Mouse (Mus musculus): Measurements from ENCODE around the gene Slc22a14. TPM values are rescaled to one million over a fixed set of nuclear protein-coding genes. Genes with fewer than 3 reads are reported as not detected.
"Not testable (repeated sequence)": the region's sequence is repeated elsewhere in the genome, so short reads cannot be mapped to it uniquely, and the experiment has no call there.

The Slc22a14 gene
- polyA plus RNA-seq, 1 experiment, result 0.17 TPM

GRCm38 (mm10) chr9:119230829-119231228 lies 134.5 kb downstream of the Slc22a14 start:
- no peak for DNase-seq (ENCODE audit: low read depth, low spot score)
- WGBS, result 71% methylated on average over 2 of the region's 2 CpGs

GRCm38 (mm10) chr9:119220249-119220648 lies 145.1 kb downstream of the Slc22a14 start:
- WGBS, result 73% methylated on average over 4 of the region's 4 CpGs

DNA sequence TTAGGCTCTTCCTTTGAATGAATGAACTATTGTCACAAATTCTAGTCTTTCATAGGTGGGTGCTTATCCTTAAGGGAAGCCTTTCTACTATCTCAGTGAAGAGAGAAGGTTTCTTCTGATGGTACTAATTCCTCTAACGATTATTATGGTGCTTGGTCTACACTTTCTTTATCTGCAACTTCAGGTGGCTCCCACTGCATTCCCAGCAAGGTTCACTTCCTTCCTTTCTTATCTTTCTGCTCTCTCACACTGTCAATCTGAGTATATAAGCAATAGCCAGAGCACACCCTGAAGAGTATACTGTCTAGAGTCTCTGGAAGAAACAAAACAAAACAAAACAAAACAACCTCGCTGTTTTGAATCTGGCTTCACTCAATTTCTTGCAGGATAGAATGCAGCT lies 145.7 kb downstream of the Slc22a14 start:
- no peak for DNase-seq (ENCODE audit: low read depth, low spot score)
- 79% methylated on average over 2 of the region's 2 CpGs for WGBS

More at GRCm38 (mm10) chr9:119220249-119220648, 145.1 kb downstream of the Slc22a14 start:
- DNase-seq (ENCODE audit: low read depth, low spot score), result no peak

- not testable (repeated sequence) for DNase-seq (ENCODE audit: low read depth, low spot score)
- 77% methylated on average over 2 of the region's 2 CpGs for WGBS
These were observed 150.0 kb downstream of the Slc22a14 start for GRCm38 (mm10) chr9:119215341-119215740.

- DNase-seq (ENCODE audit: low read depth, low spot score), result no peak
- WGBS, result 75% methylated on average over 6 of the region's 6 CpGs
These were observed 150.8 kb downstream of the Slc22a14 start for GRCm38 (mm10) chr9:119214601-119215000.

DNA sequence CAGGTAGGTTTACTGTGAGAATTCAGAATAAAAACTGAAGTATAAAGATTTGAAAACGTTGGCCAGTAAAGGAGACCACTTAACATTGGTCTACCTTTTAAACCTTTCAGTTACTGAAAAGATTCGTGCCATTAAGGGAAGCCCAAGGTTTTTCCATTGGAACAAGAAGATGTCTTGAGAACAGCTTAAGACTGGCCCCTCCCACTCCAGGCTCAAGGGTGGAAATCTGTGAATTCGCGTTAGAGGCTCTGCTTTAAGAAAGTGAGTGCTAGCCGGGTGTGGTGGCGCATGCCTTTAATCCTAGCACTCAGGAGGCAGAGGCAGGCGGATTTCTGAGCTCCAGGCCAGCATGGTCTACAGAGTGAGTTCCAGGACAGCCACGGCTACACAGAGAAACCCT lies 152.4 kb downstream of the Slc22a14 start:
- no peak for DNase-seq (ENCODE audit: low read depth, low spot score)
- 76% methylated on average over 8 of the region's 8 CpGs for WGBS

DNA sequence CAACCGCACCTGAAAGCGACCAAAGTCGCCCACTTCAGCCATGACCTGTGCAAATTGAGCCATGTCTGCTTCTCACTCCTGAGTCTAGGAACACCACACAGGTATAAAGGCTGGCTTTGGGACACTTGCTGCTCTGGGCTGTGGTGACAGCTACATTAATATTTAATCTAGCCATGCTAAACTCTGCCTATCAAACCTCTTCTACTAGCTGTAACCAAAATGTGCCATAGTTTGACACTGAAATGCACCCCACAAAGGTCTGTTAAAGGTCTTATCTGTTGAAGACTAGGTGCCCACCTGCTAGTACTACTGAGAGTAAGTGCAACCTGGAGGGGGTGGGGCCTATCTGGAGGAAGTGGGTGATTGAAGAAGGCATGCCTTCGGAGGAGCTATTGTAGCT lies 156.4 kb downstream of the Slc22a14 start, which contains the start of gene Slc22a13:
Slc22a13 (minus strand) TSS at position 101 of the 400 bp plus-strand sequence.
- no peak for DNase-seq (ENCODE audit: low read depth, low spot score)

GRCm38 (mm10) chr9:119207113-119207512 lies 158.2 kb downstream of the Slc22a14 start:
- WGBS, result 51% methylated on average over 4 of the region's 4 CpGs
- DNase-seq (ENCODE audit: low read depth, low spot score), result no peak

More for the DNA sequence above, 156.4 kb downstream of the Slc22a14 start, which contains the start of gene Slc22a13:
- 96% methylated on average over 4 of the region's 4 CpGs for WGBS

GRCm38 (mm10) chr9:119206666-119207065 lies 158.7 kb downstream of the Slc22a14 start:
- WGBS, result 68% methylated on average over 2 of the region's 2 CpGs
- no peak for DNase-seq (ENCODE audit: low read depth, low spot score)

GRCm38 (mm10) chr9:119205756-119206155 lies 159.6 kb downstream of the Slc22a14 start:
- 85% methylated on average over 5 of the region's 5 CpGs for WGBS
- DNase-seq (ENCODE audit: low read depth, low spot score), result no peak

DNA sequence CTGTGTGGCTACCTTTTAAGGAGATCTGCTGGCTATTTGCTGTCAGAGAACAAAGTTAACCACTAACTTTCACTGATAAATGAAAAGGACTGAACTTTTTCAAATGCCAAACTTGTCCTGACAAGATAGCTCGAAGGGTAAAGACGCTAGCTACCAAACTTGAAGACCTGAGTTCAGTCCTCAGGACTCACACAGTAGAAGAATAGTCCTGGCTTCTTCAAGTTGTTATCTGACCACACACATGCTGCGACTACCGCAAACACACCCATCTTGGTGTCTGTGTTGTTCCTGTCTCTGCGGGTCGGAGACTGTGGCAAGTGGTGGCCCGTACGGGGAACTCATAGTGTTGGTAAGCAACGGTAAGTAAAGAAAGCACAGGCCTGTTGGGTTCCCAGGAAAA lies 161.7 kb downstream of the Slc22a14 start:
- 98% methylated on average over 9 of the region's 9 CpGs for WGBS
- no peak for DNase-seq (ENCODE audit: low read depth, low spot score)

DNA sequence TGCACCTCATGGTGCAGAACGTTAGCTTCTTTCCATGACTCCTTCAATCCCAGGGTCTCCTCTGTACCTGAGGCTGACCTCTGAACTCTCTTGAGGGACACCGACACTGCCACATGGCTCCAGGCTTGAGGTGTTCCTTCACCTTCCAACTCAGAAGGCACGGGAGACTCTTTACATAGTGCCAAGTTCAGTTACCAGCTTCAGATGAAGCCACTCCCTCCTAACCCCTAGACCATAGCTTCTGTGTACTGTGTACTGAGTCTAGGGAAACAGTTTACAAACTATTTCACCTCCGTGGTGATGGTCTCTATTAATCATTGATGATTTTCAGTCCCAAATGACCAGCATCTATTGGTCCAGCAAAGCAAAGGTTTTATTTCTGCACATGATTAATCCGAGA lies 163.7 kb downstream of the Slc22a14 start:
- no peak for DNase-seq (ENCODE audit: low read depth, low spot score)
- 77% methylated on average over 5 of the region's 5 CpGs for WGBS

DNA sequence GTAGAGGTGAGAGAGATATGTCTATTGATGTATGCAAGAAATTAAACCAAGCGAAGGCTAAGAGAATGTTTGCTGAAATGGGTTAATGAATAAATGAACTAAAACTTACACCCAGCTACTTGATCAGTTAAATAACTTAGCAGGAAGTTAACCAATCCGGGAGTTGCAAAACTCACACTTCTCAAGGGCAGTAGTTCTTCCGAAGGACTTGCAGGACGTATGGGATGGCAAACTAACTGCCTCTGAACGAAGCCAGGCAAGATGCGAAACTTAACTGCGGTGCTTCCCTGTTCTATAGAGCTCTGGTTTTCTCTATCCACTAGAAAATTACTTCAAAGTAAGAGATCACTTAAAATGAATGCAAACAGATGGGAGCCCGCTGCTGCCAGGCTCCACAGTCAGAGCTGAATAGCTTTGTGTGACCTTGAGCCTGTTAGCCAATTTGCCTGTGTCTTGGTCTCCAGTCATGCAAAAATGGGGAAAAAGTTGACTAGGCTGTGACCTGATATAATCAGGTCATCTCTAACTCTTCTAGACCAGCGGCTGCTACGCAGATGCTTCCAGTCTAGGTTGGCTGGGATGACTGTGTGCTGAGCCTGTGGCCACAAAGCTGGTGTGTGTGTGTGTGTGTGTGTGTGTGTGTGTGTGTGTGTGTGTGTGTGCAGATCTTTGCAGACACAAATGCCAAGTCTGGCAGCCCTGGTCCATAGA lies 166.0 kb downstream of the Slc22a14 start:
- WGBS, result 67% methylated on average over 10 of the region's 10 CpGs
- DNase-seq (ENCODE audit: low read depth, low spot score), result no peak

- DNase-seq (ENCODE audit: low read depth, low spot score), result peak; percentile 52
- 23% methylated on average over 11 of the region's 11 CpGs for WGBS
These were observed 173.0 kb downstream of the Slc22a14 start for GRCm38 (mm10) chr9:119192202-119192990.

GRCm38 (mm10) chr9:119181241-119181728 lies 184.1 kb downstream of the Slc22a14 start:
- WGBS, result 11% methylated on average over 3 of the region's 3 CpGs

DNA sequence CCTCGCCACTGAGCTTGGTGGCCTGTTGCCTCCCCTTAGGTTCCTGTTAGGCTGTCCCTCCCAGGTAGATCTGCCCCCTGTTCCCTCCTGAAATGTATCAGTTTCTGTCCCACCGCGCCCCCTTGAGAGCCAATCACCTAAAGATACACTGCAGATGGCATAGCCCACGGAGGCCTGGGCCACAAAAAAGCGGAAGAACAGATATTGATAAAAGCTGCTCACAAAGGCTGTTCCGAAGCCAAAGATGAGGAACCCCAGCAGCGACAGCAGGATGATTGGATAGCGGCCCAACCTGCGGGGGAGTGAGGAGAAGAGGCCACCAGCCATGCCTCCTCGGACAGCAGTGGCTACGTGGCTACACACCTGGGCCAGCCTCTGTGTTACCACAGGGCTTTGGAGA lies 186.1 kb downstream of the Slc22a14 start:
- WGBS, result 91% methylated on average over 11 of the region's 11 CpGs
- DNase-seq (ENCODE audit: low read depth, low spot score), result no peak

More at GRCm38 (mm10) chr9:119181241-119181728, 184.1 kb downstream of the Slc22a14 start:
- DNase-seq (ENCODE audit: low read depth, low spot score), result no peak

GRCm38 (mm10) chr9:119167608-119168007 lies 197.7 kb downstream of the Slc22a14 start:
- no peak for DNase-seq (ENCODE audit: low read depth, low spot score)
- WGBS, result 90% methylated on average over 2 of the region's 2 CpGs

DNA sequence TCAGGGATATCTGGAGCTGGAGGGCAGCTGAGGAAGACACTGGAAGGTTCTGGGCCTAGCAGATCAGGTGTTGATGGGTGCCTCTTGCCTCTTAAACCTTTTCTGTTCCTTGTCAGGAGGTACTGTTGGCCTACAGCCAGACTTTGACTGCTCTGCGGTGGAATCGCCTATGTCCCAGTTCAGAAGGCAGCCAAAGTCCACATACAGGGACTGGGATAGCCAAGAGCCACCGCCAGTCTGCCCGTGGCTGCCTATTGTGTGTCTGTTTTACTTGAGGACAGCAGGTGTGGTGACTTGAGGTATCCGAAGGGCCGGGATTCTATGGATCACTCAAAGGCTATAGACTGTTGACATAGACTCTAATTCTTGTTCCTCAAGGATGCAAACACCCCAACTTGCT lies 199.8 kb downstream of the Slc22a14 start:
- WGBS, result 30% methylated on average over 6 of the region's 6 CpGs
- DNase-seq (ENCODE audit: low read depth, low spot score), result peak; percentile 70

DNA sequence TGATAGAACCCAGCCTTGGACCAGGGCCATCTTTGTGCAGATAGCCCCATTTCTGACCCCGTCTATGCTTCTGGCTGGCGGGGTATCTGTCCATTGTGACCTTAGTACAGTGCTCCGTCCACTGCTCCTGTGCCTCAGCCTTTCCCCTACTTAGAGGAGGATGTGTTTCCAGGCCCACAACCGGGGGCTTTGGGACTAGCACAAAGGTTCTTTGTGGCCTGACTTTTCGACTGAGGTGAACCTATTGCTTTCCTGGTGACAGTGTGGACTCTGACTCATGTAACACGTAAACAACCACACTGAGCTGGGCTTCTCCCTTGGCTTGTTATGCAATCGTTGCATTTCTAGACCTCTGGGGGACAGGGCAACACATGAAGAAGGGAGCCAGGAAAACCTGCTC lies 200.6 kb downstream of the Slc22a14 start:
- DNase-seq (ENCODE audit: low read depth, low spot score), result no peak
- WGBS, result 55% methylated on average over 7 of the region's 7 CpGs

DNA sequence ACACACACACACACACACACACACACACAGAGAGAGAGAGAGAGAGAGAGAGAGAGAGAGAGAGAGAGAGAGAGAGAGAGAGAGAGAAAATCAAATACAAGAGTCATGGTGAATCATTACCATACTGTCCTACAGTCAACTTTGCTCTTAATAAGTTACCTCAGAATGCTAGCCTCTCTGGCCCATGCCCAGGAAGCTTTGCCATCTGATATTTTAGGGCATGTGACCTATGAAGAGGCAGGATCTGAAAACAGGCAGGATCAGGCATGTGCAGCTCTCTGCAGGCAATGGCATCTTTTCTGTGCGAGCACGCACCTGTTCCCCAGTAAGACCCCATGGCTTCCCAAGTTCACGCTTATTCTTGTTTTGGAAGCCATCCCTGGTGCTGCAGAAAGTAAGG lies 204.7 kb downstream of the Slc22a14 start:
- DNase-seq (ENCODE audit: low read depth, low spot score), result no peak
- 65% methylated on average over 3 of the region's 3 CpGs for WGBS

DNA sequence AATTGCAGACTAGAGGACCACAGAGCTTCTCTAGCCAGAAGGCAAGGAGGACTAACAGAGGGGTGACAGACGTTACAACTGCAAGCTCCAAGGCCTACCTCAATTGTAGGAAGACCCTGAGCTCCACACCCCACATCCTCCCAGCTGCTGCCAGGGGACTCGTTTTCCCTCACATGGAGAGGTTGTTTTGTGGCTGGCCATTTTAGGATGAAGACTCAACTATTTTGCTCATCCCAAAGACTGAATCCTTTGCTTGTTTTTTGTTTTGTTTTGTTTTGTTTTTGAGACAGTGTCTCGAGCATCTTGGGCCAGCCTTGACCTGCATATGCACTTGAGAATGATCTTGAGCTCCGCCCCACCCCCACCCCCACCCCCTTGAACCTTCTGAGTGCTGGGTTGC lies 206.5 kb downstream of the Slc22a14 start, which contains the start of gene Gm47289:
Gm47289 (plus strand) TSS at position 301 of the 400 bp plus-strand sequence.
- DNase-seq (ENCODE audit: low read depth, low spot score), result no peak
- 61% methylated on average over 4 of the region's 4 CpGs for WGBS

Measured in large intestine, adult 2 months (tissue).